Mouse (Mus musculus): ENCODE results near the gene Gm6377.

Gm6377 gene

DNA sequence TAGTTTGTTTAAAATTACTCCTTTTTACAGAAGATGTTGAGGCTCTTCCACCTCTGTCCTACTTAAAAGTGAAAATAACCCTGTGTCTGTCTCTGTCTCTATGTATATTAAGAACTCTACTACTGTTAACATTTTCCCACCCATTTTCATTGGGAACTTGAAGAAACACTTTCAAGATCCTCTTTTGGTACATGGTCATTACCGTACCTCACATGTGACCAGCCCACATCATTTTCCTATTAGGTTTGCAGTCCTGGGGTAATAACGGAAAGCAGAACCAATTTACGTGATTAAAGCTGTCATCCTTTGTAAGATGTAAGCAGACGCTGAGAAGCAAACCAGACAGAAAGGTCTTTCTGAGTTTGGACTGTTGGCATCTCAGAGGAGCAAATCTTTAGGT lies at the start of gene Gm6377:
TSS of gene Gm6377 (plus strand) at position 289 of the 400 bp plus-strand sequence.
- DNase-seq (ENCODE audit: low spot score), result no peak

DNA sequence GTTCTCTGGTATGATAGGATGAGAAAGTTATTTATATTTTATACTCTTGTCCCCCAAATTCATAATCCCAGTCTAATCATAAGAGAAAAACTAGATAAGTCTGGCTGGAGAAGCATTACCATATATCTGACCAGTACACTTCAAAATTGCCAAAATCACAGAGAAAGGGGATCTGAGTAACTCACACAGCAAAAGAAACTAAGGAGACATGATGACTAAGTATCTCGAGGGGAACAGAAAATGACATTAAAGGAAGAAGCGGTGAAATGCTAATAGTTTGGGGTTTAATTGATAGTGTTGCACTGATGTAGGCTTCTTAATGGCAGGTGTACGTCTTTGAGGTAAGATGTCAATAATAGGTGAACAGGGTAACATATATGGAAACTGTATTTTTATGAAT lies 49.4 kb upstream of the Gm6377 start:
- DNase-seq (ENCODE audit: low spot score), result no peak

DNA sequence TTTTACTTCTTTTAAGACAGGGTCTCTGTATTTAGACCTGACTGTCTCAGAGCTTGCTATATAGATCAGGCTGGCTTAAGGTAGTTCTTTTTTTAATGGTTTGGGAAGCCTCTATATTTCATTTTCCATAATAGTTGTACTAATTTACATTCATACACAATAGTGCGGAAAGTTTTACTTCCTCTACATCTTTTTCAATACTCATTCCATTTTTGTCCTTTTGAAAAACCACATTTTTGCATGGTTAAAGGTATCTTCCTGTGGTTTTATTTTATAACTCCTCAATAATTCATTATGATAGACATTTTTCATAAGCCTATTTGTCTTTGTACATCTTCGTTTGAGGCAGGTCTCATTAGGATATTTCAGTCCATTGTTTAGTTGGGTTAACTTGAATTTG lies 45.3 kb upstream of the Gm6377 start:
- DNase-seq (ENCODE audit: low spot score), result no peak

- no peak for DNase-seq (ENCODE audit: low spot score)
Measured at GRCm38 (mm10) chrX:109160326-109160725, 36.2 kb upstream of the Gm6377 start.

- no peak for DNase-seq (ENCODE audit: low spot score)
Measured at GRCm38 (mm10) chrX:109160901-109161300, 35.7 kb upstream of the Gm6377 start.

- no peak for DNase-seq (ENCODE audit: low spot score)
Measured at GRCm38 (mm10) chrX:109175038-109175437, 21.5 kb upstream of the Gm6377 start.

GRCm38 (mm10) chrX:109175470-109175869 lies 21.1 kb upstream of the Gm6377 start:
- DNase-seq (ENCODE audit: low spot score), result no peak

- no peak for DNase-seq (ENCODE audit: low spot score)
Measured at GRCm38 (mm10) chrX:109184706-109185478, 11.7 kb upstream of the Gm6377 start.

- DNase-seq (ENCODE audit: low spot score), result no peak
Measured at GRCm38 (mm10) chrX:109189607-109190006, 6.9 kb upstream of the Gm6377 start.

DNA sequence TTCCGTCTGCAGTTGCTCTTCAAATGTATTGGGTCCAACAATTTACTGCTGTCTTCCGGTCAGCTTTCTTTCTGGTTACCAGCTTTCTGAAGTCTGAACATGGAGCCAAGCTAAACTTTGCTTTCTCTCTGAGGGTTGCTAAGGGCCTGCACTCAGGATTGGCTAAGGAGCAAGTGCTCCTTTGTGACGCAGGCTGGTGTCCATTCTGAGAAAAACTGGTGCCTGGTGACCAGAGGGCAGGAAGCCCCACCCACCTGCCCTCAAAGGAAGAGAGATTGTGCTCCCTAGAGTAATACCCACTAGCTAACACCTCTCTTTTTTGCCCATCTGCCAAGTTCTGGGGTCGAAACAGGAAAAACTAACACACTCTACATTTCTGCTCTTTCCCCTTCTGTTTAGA lies 5.6 kb upstream of the Gm6377 start:
- DNase-seq (ENCODE audit: low spot score), result no peak

GRCm38 (mm10) chrX:109191436-109191835 lies 5.1 kb upstream of the Gm6377 start:
- no peak for DNase-seq (ENCODE audit: low spot score)

GRCm38 (mm10) chrX:109207843-109208242 lies 11.3 kb downstream of the Gm6377 start:
- DNase-seq (ENCODE audit: low spot score), result no peak

DNA sequence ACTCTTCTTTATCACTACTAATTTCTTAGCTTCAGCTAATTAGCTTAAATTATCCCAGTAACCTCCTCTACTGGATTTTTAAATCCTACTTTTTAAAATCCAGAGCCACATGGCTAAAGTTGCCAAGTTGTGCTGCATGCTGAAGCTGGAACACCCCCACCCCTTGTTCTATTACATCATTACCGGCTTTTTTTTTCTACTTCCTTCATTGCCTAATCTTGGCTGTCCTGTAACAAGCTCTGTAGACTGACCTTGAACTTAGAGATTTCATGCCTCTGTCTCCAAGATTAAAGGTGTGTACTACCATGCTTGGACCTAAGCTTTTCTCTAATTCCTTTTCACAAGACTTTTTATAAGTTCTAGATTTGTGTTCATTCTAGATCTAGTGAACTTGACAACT lies 32.2 kb downstream of the Gm6377 start:
- no peak for DNase-seq (ENCODE audit: low spot score)

DNA sequence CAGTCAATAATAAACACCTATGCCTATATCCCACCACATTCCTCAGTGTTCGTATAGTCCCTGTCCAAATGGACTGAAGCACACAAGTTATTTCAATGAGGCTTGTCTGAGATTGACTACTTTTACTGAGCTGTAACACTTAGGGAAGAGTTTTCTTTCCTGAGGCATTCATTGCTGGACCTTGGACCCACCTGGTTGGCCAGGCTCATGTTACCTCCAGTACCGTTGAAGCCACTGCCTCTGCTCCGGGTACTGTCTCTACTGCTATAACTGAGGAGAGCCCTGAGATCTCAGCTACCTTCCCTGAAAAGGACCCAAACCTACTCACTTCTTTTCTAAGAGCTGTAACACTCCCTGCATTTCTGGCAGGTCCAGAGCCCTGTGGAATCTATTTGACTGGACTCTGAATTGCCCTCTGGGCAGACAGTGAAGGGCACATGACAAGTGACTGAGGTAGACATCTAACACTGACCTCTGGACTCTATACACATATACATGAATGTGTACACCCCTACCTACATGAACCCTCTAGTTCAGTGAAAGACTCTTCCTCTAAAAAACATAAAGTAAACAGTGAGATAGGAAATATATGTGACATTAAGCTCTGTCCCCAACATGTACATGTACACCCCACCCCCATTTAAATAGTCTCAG lies 39.0 kb downstream of the Gm6377 start:
- DNase-seq (ENCODE audit: low spot score), result no peak

DNA sequence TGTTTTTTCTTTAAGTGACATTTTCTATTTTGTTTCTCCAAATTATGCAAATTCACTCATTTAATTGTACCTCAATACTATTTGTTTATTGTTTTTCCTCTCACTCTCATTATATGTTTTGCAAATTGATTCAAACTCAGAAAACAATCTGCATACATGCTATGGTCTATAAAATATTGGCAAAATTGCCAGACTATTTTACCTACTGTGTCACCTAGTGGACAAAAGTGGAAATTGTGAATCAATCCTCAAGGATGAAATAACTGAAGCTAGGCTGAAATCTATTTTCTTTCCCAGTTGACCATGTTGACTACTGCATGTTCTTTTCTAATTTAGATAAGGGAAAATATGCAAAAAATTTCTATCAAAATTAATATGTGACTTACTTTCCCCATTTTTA lies 41.6 kb downstream of the Gm6377 start:
- DNase-seq (ENCODE audit: low spot score), result no peak

All from left cerebral cortex, adult 11 months (tissue).